Mouse (Mus musculus): ENCODE measurements around the gene Gm13691.
"Not testable (repeated sequence)": the region's sequence is repeated elsewhere in the genome, so short reads cannot be mapped to it uniquely, and the experiment has no call there.

The Gm13691 gene

GRCm38 (mm10) chr2:83990253-83990652, at the start of gene Gm13691:
Gene Gm13691 (plus strand): TSS chr2:83990553.
- not testable (repeated sequence) for DNase-seq

GRCm38 (mm10) chr2:83940931-83941361, 49.4 kb upstream of the Gm13691 start, which contains the start of gene Zswim2:
Gene Zswim2 (minus strand): TSS chr2:83941228.
- peak in 1 of 2 experiments; percentile 24 for DNase-seq

- no peak for DNase-seq
Measured at GRCm38 (mm10) chr2:83941378-83941777, 49.0 kb upstream of the Gm13691 start.

GRCm38 (mm10) chr2:83941792-83942191, 48.6 kb upstream of the Gm13691 start:
- DNase-seq = no peak

- DNase-seq = not testable (repeated sequence)
Measured at GRCm38 (mm10) chr2:83955393-83955792, 35.0 kb upstream of the Gm13691 start, which contains the start of gene Gm13698. Gene Gm13698 (plus strand): TSS chr2:83955693.

GRCm38 (mm10) chr2:83961203-83961602, 29.1 kb upstream of the Gm13691 start, which contains the start of gene Gm13693:
Gene Gm13693 (plus strand): TSS chr2:83961503.
- not testable (repeated sequence) for DNase-seq

GRCm38 (mm10) chr2:83967013-83967412, 23.3 kb upstream of the Gm13691 start, which contains the start of gene Gm13695:
Gene Gm13695 (plus strand): TSS chr2:83967313.
- DNase-seq = not testable (repeated sequence)

GRCm38 (mm10) chr2:83972823-83973222, 17.5 kb upstream of the Gm13691 start, which contains the start of gene Gm13696:
Gene Gm13696 (plus strand): TSS chr2:83973123.
- not testable (repeated sequence) for DNase-seq

- DNase-seq = not testable (repeated sequence)
Measured at GRCm38 (mm10) chr2:83978633-83979032, 11.7 kb upstream of the Gm13691 start, which contains the start of gene Gm13694. Gene Gm13694 (plus strand): TSS chr2:83978933.

- DNase-seq = not testable (repeated sequence)
Measured at GRCm38 (mm10) chr2:83984443-83984842, 5.9 kb upstream of the Gm13691 start, which contains the start of gene Gm13697. Gene Gm13697 (plus strand): TSS chr2:83984743.

GRCm38 (mm10) chr2:83993639-83994255, 3.4 kb downstream of the Gm13691 start:
- DNase-seq = peak; percentile 42 to 43

GRCm38 (mm10) chr2:83994526-83994925, 4.2 kb downstream of the Gm13691 start:
- DNase-seq = peak; percentile 45 to 58

GRCm38 (mm10) chr2:84008913-84009312, 18.6 kb downstream of the Gm13691 start:
- no peak for DNase-seq

GRCm38 (mm10) chr2:84009818-84010217, 19.5 kb downstream of the Gm13691 start:
- no peak for DNase-seq

- no peak for DNase-seq
Measured at GRCm38 (mm10) chr2:84014572-84014971, 24.2 kb downstream of the Gm13691 start.

- DNase-seq = peak in 1 of 2 experiments; percentile 9
Measured at GRCm38 (mm10) chr2:84016291-84016690, 25.9 kb downstream of the Gm13691 start.

- no peak for DNase-seq
Measured at GRCm38 (mm10) chr2:84018330-84018729, 28.0 kb downstream of the Gm13691 start.

- DNase-seq = peak; percentile 24 to 33
Measured at GRCm38 (mm10) chr2:84019519-84020305, 29.4 kb downstream of the Gm13691 start.

GRCm38 (mm10) chr2:84021930-84022329, 31.6 kb downstream of the Gm13691 start:
- DNase-seq = no peak

GRCm38 (mm10) chr2:84022905-84023304, 32.6 kb downstream of the Gm13691 start:
- DNase-seq = peak; percentile 24 to 34

- DNase-seq = no peak
Measured at GRCm38 (mm10) chr2:84023319-84023718, 33.0 kb downstream of the Gm13691 start.

- DNase-seq = no peak
Measured at GRCm38 (mm10) chr2:84025217-84025616, 34.9 kb downstream of the Gm13691 start.

GRCm38 (mm10) chr2:84032505-84032904, 42.2 kb downstream of the Gm13691 start:
- DNase-seq = no peak

Measured in thymus, postnatal 36 days (tissue).